Mouse (Mus musculus) heart, postnatal 36 days (tissue): ENCODE measurements at regions not wholly inside any gene's neighbourhood (a gene's known extent, or its start where the extent isn't known, plus 50 kb on each side); places are given as distances from the start of the nearest gene placed in this dataset.

Experiments
- DNase-seq, 2 experiments: peaks; one replicate each; pipeline ENCODE4 v3.0.0; 2021 to 2022
- intact Hi-C: fragments of 180-260 bp; cut with DNase I; formaldehyde crosslinking; loops from one replicate; pipeline ENCODE4 v1.15.1; 2025

DNA sequence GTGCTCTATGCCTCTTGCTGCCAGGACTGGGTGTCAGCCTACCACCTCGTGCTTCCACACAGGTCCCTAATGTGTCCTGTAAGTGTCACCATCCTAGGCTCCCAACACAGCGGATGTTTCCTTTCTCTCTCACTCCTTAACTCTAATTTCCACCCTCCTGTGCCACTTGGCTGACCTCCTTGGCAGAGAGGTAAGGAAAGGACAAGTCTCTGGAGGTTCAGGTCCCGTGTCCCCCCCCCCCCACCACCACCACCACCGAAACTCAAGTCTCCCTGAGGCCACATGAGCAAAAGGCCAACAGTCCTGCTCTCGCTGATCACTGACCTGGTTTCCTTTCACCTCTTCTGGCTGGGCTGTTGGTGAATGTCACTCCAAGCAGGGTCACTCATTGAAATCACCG is 189.0 kb downstream of the Zfp36l1 start:
- intact Hi-C loops = no loop called here
- DNase-seq = no peak

DNA sequence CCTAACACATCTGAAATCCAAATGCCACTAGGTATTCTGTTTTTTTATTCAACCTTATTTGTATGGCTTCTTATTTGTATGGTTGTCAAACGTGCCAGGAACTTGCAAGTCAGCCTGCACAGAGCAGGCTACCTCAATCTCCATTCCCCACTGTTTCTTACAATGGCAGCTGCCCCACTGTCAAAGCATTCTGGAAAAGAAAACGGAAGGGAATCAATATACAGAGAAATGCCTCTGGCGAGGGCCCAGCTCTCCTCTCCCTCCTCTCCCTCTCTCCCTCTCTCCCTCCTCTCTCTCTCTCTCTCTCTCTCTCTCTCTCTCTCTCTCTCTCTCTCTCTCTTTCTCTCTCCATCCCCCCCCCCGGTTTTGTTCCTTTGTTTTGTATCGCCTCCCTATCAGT is 191.0 kb downstream of the Zfp36l1 start:
- no peak for DNase-seq
- intact Hi-C loops = no loop called here

DNA sequence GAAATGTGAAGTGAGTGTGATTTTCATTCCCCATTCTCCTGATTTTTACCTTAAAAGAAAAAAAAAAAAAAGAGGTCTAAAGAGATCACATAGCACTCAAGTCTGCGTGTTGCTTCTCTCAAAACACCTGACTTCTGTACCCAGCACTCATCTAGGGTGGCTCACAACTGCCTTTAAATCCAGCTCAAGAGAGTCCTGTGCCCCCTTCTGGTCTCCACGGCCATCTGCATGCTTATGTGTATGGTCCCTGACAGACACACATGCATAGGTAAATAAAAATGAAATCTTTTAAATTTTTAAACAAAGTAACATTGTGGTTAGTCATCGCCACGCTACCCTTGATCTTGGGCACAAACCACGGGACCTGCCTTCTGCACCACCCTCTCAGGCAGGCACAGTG is 193.8 kb downstream of the Zfp36l1 start:
- intact Hi-C loops = no loop called here
- no peak for DNase-seq

GRCm38 (mm10) chr12:79917634-79918289 is 195.1 kb downstream of the Zfp36l1 start:
- intact Hi-C loops = no loop called here
- no peak for DNase-seq

GRCm38 (mm10) chr12:79916896-79917633 is 195.7 kb downstream of the Zfp36l1 start:
- no peak for DNase-seq
- intact Hi-C loops = no loop called here

DNA sequence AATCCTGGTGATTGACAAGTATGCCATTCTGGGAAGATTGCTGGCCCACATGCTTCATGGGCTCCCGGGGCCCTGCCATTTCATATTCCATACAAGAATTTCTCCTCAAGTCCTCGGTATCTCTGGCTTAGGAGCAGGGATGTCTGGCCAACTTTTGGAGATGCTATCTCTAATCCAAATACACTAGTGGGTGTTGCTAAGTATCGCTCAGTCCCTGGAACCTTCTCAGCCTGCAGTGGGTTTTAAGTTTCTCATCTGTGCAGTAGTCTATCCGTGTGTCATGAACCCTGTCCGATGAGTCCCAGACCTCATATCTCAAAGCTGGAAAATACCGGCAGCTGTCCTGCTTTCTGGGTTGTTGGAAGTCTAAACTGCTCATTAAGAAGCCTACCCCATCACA is 198.9 kb downstream of the Zfp36l1 start:
- no peak for DNase-seq
- intact Hi-C loops = no loop called here

DNA sequence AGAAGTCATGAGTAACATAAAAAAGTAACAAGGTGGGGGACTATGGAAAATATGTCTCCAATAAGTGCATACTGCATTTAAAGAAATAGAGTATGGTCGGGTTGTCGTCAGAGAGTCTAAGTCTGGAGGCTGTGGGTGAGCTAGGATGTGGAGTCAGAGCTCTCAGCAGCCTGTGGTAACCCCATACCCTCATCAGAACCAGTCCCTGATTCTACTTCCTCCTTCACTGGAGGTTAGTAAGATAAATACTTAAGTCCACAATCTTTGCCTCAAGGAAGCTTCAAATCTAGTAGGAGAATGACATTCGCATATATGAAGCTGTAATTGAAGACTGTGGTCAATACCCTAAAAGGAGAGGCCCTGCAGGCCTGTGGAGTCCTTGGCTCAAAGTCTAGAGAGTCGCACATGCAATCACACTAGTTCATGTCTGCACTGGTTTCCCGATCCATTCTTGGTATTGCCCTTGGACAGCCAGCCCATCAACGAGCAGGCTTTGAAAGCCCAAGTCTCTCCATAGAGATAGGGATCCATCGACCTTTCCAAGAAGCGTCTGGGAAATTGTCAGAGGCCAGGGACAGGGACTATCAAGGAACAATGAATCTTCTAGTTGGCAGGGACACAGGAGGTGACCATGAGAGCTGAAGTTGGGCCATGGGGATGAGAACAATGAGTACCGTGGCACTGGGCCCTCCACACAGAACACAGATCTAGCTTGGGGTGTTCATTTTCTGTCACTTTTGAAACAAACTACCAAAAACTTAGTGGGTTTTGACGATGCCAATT is 200.3 kb downstream of the Zfp36l1 start:
- DNase-seq = no peak
- intact Hi-C loops = no loop called here

GRCm38 (mm10) chr12:79910884-79911759 is 201.7 kb downstream of the Zfp36l1 start:
- no peak for DNase-seq
- intact Hi-C loops = no loop called here

- intact Hi-C loops = loop anchor here (2.0 to 5.0 kb wide), 4 partner anchors 29 to 207 kb away; no protein-coding TSS in a partner anchor
- DNase-seq = no peak
These were observed 205.2 kb downstream of the Zfp36l1 start for GRCm38 (mm10) chr12:79907583-79907982.

GRCm38 (mm10) chr12:79906738-79907365 is 206.0 kb downstream of the Zfp36l1 start:
- intact Hi-C loops = loop anchor here (2.0 to 5.0 kb wide), 4 partner anchors 30 to 208 kb away; no protein-coding TSS in a partner anchor
- no peak for DNase-seq

GRCm38 (mm10) chr12:79905828-79906737 is 206.7 kb downstream of the Zfp36l1 start:
- DNase-seq = peak; percentile 63 to 76
- intact Hi-C loops = loop anchor here (2.0 to 5.0 kb wide), 4 partner anchors 31 to 209 kb away; no protein-coding TSS in a partner anchor

DNA sequence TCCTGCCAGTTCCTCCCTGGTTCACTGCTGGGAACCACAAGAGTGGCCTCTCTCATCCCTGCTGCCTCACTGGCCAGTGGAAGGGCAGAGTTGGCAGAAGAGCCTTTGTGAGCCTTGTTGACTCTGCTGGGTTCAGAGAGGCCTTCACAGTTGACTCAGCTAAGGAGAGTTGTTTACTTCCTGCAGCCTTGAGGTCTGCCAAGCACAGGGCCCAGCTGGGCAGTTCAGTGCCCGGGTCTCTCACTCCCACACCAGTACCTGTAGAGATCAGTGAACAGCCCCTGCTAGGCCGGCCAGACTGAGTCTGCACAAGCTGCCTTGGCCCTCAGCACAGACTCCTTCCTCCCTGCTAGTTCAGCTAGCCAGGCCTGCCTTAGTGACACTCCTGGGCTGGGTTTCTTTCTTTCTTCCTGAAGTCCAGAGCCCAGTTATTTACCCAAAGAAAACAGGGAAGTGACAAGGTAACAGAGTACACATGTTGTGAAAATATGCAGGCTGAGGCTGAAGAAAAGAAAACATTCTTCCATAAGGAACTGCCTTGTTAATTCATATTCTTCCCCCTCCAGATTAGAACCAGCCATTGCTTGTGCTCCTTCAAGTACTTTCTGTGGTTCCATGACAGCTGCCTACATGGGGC is 207.8 kb downstream of the Zfp36l1 start:
- intact Hi-C loops = loop anchor here (5.0 kb wide), 2 partner anchors 62 to 108 kb away; no protein-coding TSS in a partner anchor
- DNase-seq = peak in 1 of 2 experiments; percentile 46

GRCm38 (mm10) chr12:79902761-79903160 is 210.1 kb downstream of the Zfp36l1 start:
- intact Hi-C loops = loop anchor here (2.0 kb wide), 1 partner anchor 64 kb away; no protein-coding TSS in a partner anchor
- no peak for DNase-seq

- intact Hi-C loops = loop anchor here (2.0 kb wide), 1 partner anchor 63 kb away; no protein-coding TSS in a partner anchor
- no peak for DNase-seq
These were observed 210.7 kb downstream of the Zfp36l1 start for GRCm38 (mm10) chr12:79902163-79902562.

DNA sequence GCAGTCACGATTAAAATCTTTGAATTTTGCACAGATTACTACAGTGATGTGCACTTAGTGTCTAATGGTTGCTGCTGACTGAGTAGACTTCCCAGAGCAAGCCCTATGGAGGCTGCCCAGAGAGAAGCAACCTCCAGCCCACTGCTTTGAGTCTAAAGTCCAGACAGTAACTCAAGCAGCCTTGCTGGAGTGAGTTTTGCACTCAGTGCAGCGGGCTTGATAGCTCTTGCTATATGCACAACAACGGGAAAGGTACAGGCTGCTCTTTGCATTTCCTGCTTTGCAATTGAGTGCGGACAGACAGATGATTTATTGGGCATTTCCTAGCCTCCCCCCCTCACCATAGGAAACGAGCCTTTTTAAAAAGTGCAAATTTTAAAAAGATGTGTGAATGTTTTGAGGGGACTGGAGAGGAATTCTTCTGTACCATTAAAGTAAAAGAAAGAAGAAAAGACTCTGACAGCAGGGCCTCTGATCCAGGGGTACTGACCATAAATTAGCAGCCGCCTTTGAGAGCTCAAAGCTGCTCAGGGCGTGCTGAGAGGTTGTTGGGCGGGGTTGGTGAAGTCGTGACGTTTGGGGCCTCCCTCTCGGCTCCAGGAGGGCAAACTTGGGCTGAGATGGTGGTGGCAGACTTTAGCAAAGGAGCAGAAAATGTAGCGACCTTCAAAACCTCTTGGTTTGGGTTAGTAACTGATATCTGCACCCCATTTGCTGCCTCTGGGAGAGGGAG is 214.4 kb downstream of the Zfp36l1 start:
- no peak for DNase-seq
- intact Hi-C loops = no loop called here

DNA sequence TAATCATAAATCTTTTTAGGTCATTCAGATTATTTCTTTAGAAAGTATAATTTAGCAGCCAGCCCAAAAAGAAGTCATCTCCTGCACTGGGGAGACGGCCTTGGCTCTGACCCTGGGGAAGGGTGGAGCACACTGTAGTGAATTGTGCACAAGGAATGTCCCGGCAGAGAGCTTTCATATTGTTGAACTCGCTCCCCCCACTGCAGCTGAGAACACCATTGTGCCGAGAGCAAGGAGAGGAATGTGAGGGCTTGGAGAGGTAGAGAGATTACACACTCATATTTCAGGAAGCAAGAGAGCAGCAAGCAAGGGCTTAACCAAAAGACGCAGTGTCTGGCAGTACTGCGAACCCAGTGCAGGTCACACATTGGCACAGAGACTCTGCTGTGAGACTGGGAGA is 216.8 kb downstream of the Zfp36l1 start:
- intact Hi-C loops = no loop called here
- DNase-seq = peak in 1 of 2 experiments; percentile 57

DNA sequence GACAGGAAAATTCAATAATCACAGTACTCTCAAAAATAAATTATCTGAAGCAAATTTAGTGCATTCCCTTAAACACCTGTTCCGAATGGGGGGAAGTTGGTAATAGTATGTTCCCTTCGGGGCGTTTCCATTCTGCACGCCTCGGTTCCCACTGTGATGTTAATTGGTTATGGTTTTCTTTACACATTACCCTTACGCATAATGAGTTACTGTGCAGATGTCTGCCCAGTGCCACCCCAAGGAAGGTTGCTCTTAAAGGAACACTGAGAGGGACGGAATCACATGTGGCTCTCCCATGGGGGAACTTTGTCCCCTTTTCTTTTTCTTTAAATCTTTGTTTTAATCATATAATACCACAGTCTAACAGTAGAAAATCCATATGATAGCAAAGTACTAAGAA is 217.5 kb downstream of the Zfp36l1 start:
- intact Hi-C loops = no loop called here
- no peak for DNase-seq
